Mouse (Mus musculus): ENCODE results near the gene Lcn2. TPM values are rescaled to one million over a fixed set of nuclear protein-coding genes. Genes with fewer than 3 reads are reported as not detected.
"Not testable (repeated sequence)": the region's sequence is repeated elsewhere in the genome, so short reads cannot be mapped to it uniquely, and the experiment has no call there.

Gene Lcn2
- polyA plus RNA-seq, 1 experiment = 32.0 TPM

DNA sequence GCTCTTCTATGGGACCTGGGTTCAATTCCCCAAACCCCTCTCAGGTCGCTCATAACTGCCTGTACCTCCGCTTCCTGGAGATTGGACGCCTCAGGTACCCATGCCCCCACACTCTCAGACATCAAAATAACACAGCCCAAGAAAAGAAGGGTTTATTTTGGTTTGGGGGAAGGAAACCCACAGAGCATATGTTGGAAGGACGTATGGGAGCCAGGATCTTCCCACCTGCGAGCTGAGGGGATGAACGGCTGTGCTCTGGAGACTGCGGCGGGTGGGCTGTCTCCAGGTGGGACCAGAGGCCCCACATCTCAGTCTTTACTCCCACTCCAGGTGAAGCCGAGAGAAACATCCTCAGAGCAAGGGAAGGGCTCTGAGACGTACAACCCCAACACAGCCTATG lies 11.1 kb downstream of the Lcn2 start:
- peaks cover 21% of the 10 kb centered on the region for H3K4me1 ChIP-seq
- peaks cover 77% of the 10 kb centered on the region for H3K36me3 ChIP-seq (replicated peaks; ENCODE audit: low read length)
- peaks cover 4% of the 10 kb centered on the region for H3K27me3 ChIP-seq (replicated peaks)
- H3K4me3 ChIP-seq (replicated peaks) = no peak overlapping the region
- no peaks in the 10 kb centered on the region for H3K9me3 ChIP-seq
- no peak for TF ChIP-seq GATA1 (IDR thresholded peaks at IDR 0.05; ENCODE audit: borderline replicate concordance, low read length)
- no peak for TF ChIP-seq FLI1 (IDR thresholded peaks at IDR 0.05; ENCODE audit: low read length)

- Histone ChIP-seq H3K4me3 (replicated peaks) (no peak overlapping the region), H3K4me1 (peaks cover 8% of the 10 kb centered on the region), H3K27me3 (replicated peaks) (peaks cover 2% of the 10 kb centered on the region), H3K36me3 (replicated peaks; ENCODE audit: low read length) (peaks cover 92% of the 10 kb centered on the region), H3K9me3 (no peaks in the 10 kb centered on the region)
- no peak for TF ChIP-seq FLI1 (IDR thresholded peaks at IDR 0.05; ENCODE audit: low read length)
- no peak for TF ChIP-seq GATA1 (IDR thresholded peaks at IDR 0.05; ENCODE audit: borderline replicate concordance, low read length)
These were observed 12.6 kb downstream of the Lcn2 start for GRCm38 (mm10) chr2:32375317-32375940.

- H3K4me1 ChIP-seq = peaks cover 3% of the 10 kb centered on the region; the same call in 1 of the 2 replicates
- H3K4me3 ChIP-seq (replicated peaks) = no peak overlapping the region
- no peaks in the 10 kb centered on the region for H3K9me3 ChIP-seq
- H3K36me3 ChIP-seq (replicated peaks; ENCODE audit: low read length) = peaks cover 95% of the 10 kb centered on the region
- H3K27me3 ChIP-seq (replicated peaks) = no peaks in the 10 kb centered on the region
- no peak for TF ChIP-seq FLI1 (IDR thresholded peaks at IDR 0.05; ENCODE audit: low read length)
- no peak for TF ChIP-seq GATA1 (IDR thresholded peaks at IDR 0.05; ENCODE audit: borderline replicate concordance, low read length)
These were observed 13.9 kb downstream of the Lcn2 start for GRCm38 (mm10) chr2:32374191-32374590.

GRCm38 (mm10) chr2:32367315-32367714 lies 20.7 kb downstream of the Lcn2 start:
- Histone ChIP-seq H3K9me3 (no peaks in the 10 kb centered on the region), H3K36me3 (replicated peaks; ENCODE audit: low read length) (peaks cover 76% of the 10 kb centered on the region), H3K4me3 (replicated peaks) (no peak overlapping the region), H3K4me1 (peaks cover 36% of the 10 kb centered on the region), H3K27me3 (replicated peaks) (no peaks in the 10 kb centered on the region)
- TF ChIP-seq GATA1 (IDR thresholded peaks at IDR 0.05; ENCODE audit: borderline replicate concordance, low read length) (no peak), FLI1 (IDR thresholded peaks at IDR 0.05; ENCODE audit: low read length) (no peak)

DNA sequence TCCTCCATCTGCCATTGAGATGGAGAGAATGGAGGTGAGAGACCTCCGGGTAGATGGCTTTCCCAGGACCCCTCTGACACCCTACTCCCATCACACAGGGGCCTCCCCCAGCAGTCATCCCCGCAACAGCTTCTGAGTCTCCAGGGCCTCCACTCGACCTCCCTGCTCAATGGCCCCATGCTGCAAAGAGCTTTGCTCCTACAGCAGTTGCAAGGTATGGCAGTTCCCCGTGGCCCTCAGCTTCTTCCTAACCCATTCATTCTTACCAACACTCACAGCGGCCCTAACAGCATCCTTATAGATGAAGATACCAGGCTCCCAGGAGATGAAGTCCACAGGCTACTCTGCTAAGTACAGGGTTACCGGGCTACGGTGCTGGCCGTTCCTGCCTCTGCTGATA lies 23.9 kb downstream of the Lcn2 start:
- Histone ChIP-seq H3K9me3 (no peaks in the 10 kb centered on the region), H3K36me3 (replicated peaks; ENCODE audit: low read length) (peaks cover 44% of the 10 kb centered on the region), H3K27me3 (replicated peaks) (no peaks in the 10 kb centered on the region), H3K4me3 (replicated peaks) (peak overlapping the region; percentile 97), H3K4me1 (peaks cover 52% of the 10 kb centered on the region)
- TF ChIP-seq GATA1 (IDR thresholded peaks at IDR 0.05; ENCODE audit: borderline replicate concordance, low read length) (no peak), FLI1 (IDR thresholded peaks at IDR 0.05; ENCODE audit: low read length) (no peak)

DNA sequence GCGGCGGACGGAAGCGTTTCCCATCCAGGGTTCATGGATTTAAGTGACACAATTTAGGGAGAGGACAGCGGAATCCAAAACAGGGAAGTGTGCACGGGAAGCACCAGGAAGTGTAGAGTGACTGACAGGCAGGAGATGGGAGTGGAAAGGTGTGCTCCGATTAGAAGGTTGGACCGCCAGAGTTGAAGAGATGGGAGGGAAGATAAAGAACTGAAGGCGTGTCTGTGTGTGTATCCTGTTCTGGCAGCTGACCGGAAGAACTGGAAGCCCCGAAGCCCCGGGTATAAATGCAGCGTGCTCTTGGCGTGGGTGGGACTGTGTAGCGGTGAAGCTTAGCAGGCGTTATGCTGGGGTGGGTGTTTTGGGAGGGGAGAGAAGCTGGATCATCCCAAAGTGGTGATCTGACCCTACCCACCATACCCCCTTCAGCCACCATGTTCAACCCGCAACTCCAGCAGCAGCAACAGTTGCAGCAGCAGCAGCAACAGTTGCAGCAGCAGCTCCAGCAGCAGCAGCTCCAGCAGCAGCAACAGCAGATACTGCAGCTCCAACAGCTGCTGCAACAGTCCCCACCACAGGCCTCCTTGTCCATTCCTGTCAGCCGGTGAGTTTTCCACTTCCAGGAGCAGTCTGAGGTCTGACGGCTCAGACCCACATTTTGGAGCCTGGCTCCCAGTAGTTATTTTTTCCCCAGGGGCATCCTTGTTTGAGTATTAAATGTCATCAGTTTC lies 24.5 kb downstream of the Lcn2 start:
- H3K9me3 ChIP-seq = no peaks in the 10 kb centered on the region
- TF ChIP-seq FLI1 (IDR thresholded peaks at IDR 0.05; ENCODE audit: low read length) = no peak
- peak; percentile 68; the same call in 1 of the 3 replicates for TF ChIP-seq GATA1 (IDR thresholded peaks at IDR 0.05; ENCODE audit: borderline replicate concordance, low read length)
- peaks cover 52% of the 10 kb centered on the region for H3K4me1 ChIP-seq
- peaks cover under 1% of the 10 kb centered on the region for H3K27me3 ChIP-seq (replicated peaks)
- H3K4me3 ChIP-seq (replicated peaks) = peak overlapping the region; percentile 97
- peaks cover 42% of the 10 kb centered on the region for H3K36me3 ChIP-seq (replicated peaks; ENCODE audit: low read length)

DNA sequence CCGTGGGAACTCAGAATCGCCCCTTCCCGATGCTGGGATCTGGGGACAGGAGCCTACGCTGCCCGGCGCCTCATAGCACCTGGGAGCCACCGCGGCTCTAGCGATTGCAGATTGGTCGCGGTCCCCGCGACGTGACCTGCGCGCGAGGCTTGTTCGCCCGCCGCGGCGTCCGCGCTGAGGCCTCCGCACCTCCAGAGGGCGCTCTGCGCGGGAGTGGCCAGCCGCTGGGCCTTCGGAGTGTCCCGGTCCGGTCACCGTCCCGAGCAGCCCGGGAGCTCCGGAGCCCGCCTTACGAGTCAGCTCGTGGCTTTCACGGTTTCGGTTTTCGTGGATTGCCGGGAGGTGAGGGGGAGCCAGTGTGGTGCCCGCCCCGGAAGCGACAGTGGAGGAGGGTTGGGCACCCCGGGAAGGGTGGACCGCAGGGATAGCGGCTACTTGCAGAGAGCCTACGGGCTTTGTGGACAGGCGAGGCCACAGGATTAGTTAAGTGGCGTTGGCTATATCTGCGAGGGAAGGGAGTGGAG lies 25.2 kb downstream of the Lcn2 start:
- no peak for TF ChIP-seq GATA1 (IDR thresholded peaks at IDR 0.05; ENCODE audit: borderline replicate concordance, low read length)
- Histone ChIP-seq H3K27me3 (replicated peaks) (peaks cover 6% of the 10 kb centered on the region), H3K36me3 (replicated peaks; ENCODE audit: low read length) (peaks cover 37% of the 10 kb centered on the region), H3K4me1 (peaks cover 52% of the 10 kb centered on the region), H3K9me3 (no peaks in the 10 kb centered on the region), H3K4me3 (replicated peaks) (peak overlapping the region; percentile 97)

DNA sequence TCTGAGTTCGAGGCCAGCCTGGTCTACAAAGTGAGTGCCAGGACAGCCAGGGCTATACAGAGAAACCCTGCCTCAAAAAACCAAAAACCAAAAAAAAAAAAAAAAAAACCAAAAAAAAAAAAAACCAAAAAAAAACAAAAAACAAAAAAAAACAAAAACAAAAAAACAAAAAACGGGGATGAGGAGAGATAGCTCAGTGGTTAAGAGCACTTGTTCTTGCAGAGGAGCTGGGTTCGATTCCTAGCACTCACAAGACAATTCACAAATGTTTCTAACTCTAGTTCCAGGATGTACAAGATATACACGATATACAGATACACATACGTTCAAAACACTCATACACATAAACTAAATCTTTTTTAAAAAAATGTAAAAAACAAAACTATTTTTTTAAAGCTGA lies 25.8 kb downstream of the Lcn2 start:
- not testable (repeated sequence) for H3K27me3 ChIP-seq (replicated peaks); H3K9me3 ChIP-seq
- Histone ChIP-seq H3K4me1 (peaks cover 58% of the 10 kb centered on the region), H3K36me3 (replicated peaks; ENCODE audit: low read length) (peaks cover 32% of the 10 kb centered on the region), H3K4me3 (replicated peaks) (peak overlapping the region; percentile 97)

GRCm38 (mm10) chr2:32361437-32361836 lies 26.6 kb downstream of the Lcn2 start:
- no peak for TF ChIP-seq FLI1 (IDR thresholded peaks at IDR 0.05; ENCODE audit: low read length)
- TF ChIP-seq GATA1 (IDR thresholded peaks at IDR 0.05; ENCODE audit: borderline replicate concordance, low read length) = no peak

GRCm38 (mm10) chr2:32360741-32361140 lies 27.3 kb downstream of the Lcn2 start:
- Histone ChIP-seq H3K4me1 (peaks cover 51% of the 10 kb centered on the region), H3K9me3 (no peaks in the 10 kb centered on the region), H3K27me3 (replicated peaks) (peaks cover 11% of the 10 kb centered on the region), H3K4me3 (replicated peaks) (peak overlapping the region; percentile 93), H3K36me3 (replicated peaks; ENCODE audit: low read length) (peaks cover 16% of the 10 kb centered on the region)
- TF ChIP-seq FLI1 (IDR thresholded peaks at IDR 0.05; ENCODE audit: low read length) = no peak
- TF ChIP-seq GATA1 (IDR thresholded peaks at IDR 0.05; ENCODE audit: borderline replicate concordance, low read length) = no peak

More at GRCm38 (mm10) chr2:32361437-32361836, 26.6 kb downstream of the Lcn2 start:
- H3K4me3 ChIP-seq (replicated peaks) = peak overlapping the region; percentile 93
- H3K36me3 ChIP-seq (replicated peaks; ENCODE audit: low read length) = peaks cover 23% of the 10 kb centered on the region
- H3K4me1 ChIP-seq = peaks cover 58% of the 10 kb centered on the region
- H3K9me3 ChIP-seq = no peaks in the 10 kb centered on the region
- H3K27me3 ChIP-seq (replicated peaks) = peaks cover 9% of the 10 kb centered on the region

Data from megakaryocyte, embryonic 14.5 days (primary cell).